13 mouse cellular contexts compared by ENCODE assay signal in genomic region chr17:27500811-27501210, GRCm38 (mm10). TPM values are rescaled to one million over a fixed set of nuclear protein-coding genes. Genes with fewer than 3 reads are reported as not detected.
DNase-seq lines count a peak whose midpoint lies in the region; ATAC-seq lines count a peak whose summit lies in the region.
"Had no signal": no experiment of that assay in that cellular context is flagged by ENCODE, and none has a peak within 500 bp of the region (broad histone marks: within the 10 kb centered on the region; RNA-seq: fewer than 3 reads in every experiment).

No protein-coding gene starts in this region.

- DNase-seq in neural tube, embryonic 11.5 days (ENCODE audit: low spot score): no peak
- DNase-seq in neural tube, embryonic 10.5 days (ENCODE audit: extremely low spot score, low spot score): no peak
- DNase-seq in embryonic facial prominence, embryonic 11.5 days (ENCODE audit: low spot score): no peak
- DNase-seq in right cerebral cortex, postnatal 10 days (ENCODE audit: low spot score in 2 of 2): no peak
- DNase-seq: heart, postnatal 14 days; layer of hippocampus, adult 9-11 months had no signal

- peaks cover 44% of the 10 kb centered on the region for H3K4me1 ChIP-seq in neural tube, embryonic 11.5 days (ENCODE audit: control insufficient read depth, insufficient read depth, low read length)
- H3K4me1 ChIP-seq in embryonic facial prominence, embryonic 11.5 days (ENCODE audit: control insufficient read depth, insufficient read depth, low read length): peaks cover 15% of the 10 kb centered on the region
- peaks cover 66% of the 10 kb centered on the region for H3K4me1 ChIP-seq in hindbrain, embryonic 13.5 days (replicated peaks)
- peaks cover 42% of the 10 kb centered on the region for H3K4me1 ChIP-seq in neural tube, embryonic 15.5 days
- peaks cover 11% of the 10 kb centered on the region for H3K4me1 ChIP-seq in intestine, embryonic 15.5 days (replicated peaks)

- H3K4me3 ChIP-seq in neural tube, embryonic 11.5 days (ENCODE audit: low read depth, low read length): no peak overlapping the region
- no peak overlapping the region for H3K4me3 ChIP-seq in embryonic facial prominence, embryonic 11.5 days (ENCODE audit: low read depth, low read length)
- H3K4me3 ChIP-seq in hindbrain, embryonic 13.5 days: no peak overlapping the region
- H3K4me3 ChIP-seq in neural tube, embryonic 15.5 days (replicated peaks): no peak overlapping the region
- no peak overlapping the region for H3K4me3 ChIP-seq in intestine, embryonic 15.5 days (replicated peaks)
- H3K4me3 ChIP-seq: limb, embryonic 15.5 days; stomach, embryonic 15.5 days had no signal

- peak; percentile 45 for ATAC-seq in neural tube, embryonic 11.5 days (ENCODE audit: insufficient read depth, low FRiP score, low TSS enrichment)
- no peak for ATAC-seq in embryonic facial prominence, embryonic 11.5 days (replicated peaks; ENCODE audit: insufficient number of reproducible peaks, low FRiP score, low TSS enrichment, low read depth)
- 0 out of 2 replicates have a peak, but pooled peaks have one; percentile 21 for ATAC-seq in hindbrain, embryonic 13.5 days (ENCODE audit: low FRiP score)
- ATAC-seq in neural tube, embryonic 15.5 days (ENCODE audit: low FRiP score): peak; percentile 12; the same call in 1 of the 2 replicates
- no peak for ATAC-seq in inflammation-experienced regulatory T-cells, adult 6 months
- ATAC-seq in intestine, embryonic 15.5 days: no peak

- H3K9ac ChIP-seq in neural tube, embryonic 11.5 days (ENCODE audit: low read length): peak overlapping the region; percentile 41; the same call in 1 of the 2 replicates
- peak overlapping the region; percentile 37 for H3K9ac ChIP-seq in embryonic facial prominence, embryonic 11.5 days (replicated peaks; ENCODE audit: low read length)
- H3K9ac ChIP-seq in hindbrain, embryonic 13.5 days: peak overlapping the region; percentile 60
- H3K9ac ChIP-seq in neural tube, embryonic 15.5 days (replicated peaks): no peak overlapping the region
- H3K9ac ChIP-seq in intestine, embryonic 15.5 days: no peak overlapping the region
- H3K9ac ChIP-seq: limb, embryonic 15.5 days; stomach, embryonic 15.5 days had no signal

- no peak overlapping the region; the same call in 1 of the 2 replicates for H3K4me2 ChIP-seq in neural tube, embryonic 11.5 days (ENCODE audit: low read depth)
- H3K4me2 ChIP-seq in embryonic facial prominence, embryonic 11.5 days (ENCODE audit: low read depth, low read length): no peak overlapping the region
- H3K4me2 ChIP-seq in hindbrain, embryonic 13.5 days: 0 out of 2 replicates have a peak overlapping the region, but pooled peaks have one; percentile 32
- H3K4me2 ChIP-seq in neural tube, embryonic 15.5 days: no peak overlapping the region
- H3K4me2 ChIP-seq in intestine, embryonic 15.5 days (replicated peaks): no peak overlapping the region
- H3K4me2 ChIP-seq: limb, embryonic 15.5 days had no signal

- no peaks in the 10 kb centered on the region for H3K9me3 ChIP-seq in neural tube, embryonic 11.5 days (ENCODE audit: control insufficient read depth, low read length)
- H3K9me3 ChIP-seq in embryonic facial prominence, embryonic 11.5 days (replicated peaks; ENCODE audit: control insufficient read depth, low read length): no peaks in the 10 kb centered on the region
- H3K9me3 ChIP-seq in hindbrain, embryonic 13.5 days: no peaks in the 10 kb centered on the region
- no peaks in the 10 kb centered on the region for H3K9me3 ChIP-seq in neural tube, embryonic 15.5 days (replicated peaks)
- H3K9me3 ChIP-seq in intestine, embryonic 15.5 days: no peaks in the 10 kb centered on the region
- H3K9me3 ChIP-seq: limb, embryonic 15.5 days; stomach, embryonic 15.5 days had no signal

- no peaks in the 10 kb centered on the region for H3K27me3 ChIP-seq in neural tube, embryonic 11.5 days (ENCODE audit: control insufficient read depth, insufficient read depth, low read length)
- H3K27me3 ChIP-seq in embryonic facial prominence, embryonic 11.5 days (ENCODE audit: control insufficient read depth, insufficient read depth, low read length): peaks cover 6% of the 10 kb centered on the region; the same call in 1 of the 2 replicates
- peaks cover 11% of the 10 kb centered on the region; the same call in 1 of the 2 replicates for H3K27me3 ChIP-seq in hindbrain, embryonic 13.5 days
- H3K27me3 ChIP-seq in neural tube, embryonic 15.5 days (replicated peaks): peaks cover 5% of the 10 kb centered on the region; the same call in 1 of the 2 replicates
- H3K27me3 ChIP-seq in intestine, embryonic 15.5 days (replicated peaks): peaks cover 30% of the 10 kb centered on the region

- peak overlapping the region; percentile 73 for H3K27ac ChIP-seq in neural tube, embryonic 11.5 days (ENCODE audit: low read depth, low read length)
- peak overlapping the region; percentile 70; the same call in 1 of the 2 replicates for H3K27ac ChIP-seq in embryonic facial prominence, embryonic 11.5 days (replicated peaks; ENCODE audit: low read depth, low read length)
- H3K27ac ChIP-seq in hindbrain, embryonic 13.5 days: peak overlapping the region; percentile 84
- H3K27ac ChIP-seq in neural tube, embryonic 15.5 days (replicated peaks): peak overlapping the region; percentile 20; the same call in 1 of the 2 replicates
- no peak overlapping the region for H3K27ac ChIP-seq in intestine, embryonic 15.5 days
- H3K27ac ChIP-seq: limb, embryonic 15.5 days; macrophage; stomach, embryonic 15.5 days had no signal

- no peaks in the 10 kb centered on the region for H3K36me3 ChIP-seq in neural tube, embryonic 11.5 days (ENCODE audit: control insufficient read depth, insufficient read depth, low read length)
- no peaks in the 10 kb centered on the region for H3K36me3 ChIP-seq in embryonic facial prominence, embryonic 11.5 days (replicated peaks; ENCODE audit: control insufficient read depth, insufficient read depth, low read depth, low read length)
- H3K36me3 ChIP-seq in hindbrain, embryonic 13.5 days: no peaks in the 10 kb centered on the region
- no peaks in the 10 kb centered on the region for H3K36me3 ChIP-seq in neural tube, embryonic 15.5 days
- no peaks in the 10 kb centered on the region for H3K36me3 ChIP-seq in intestine, embryonic 15.5 days
- H3K36me3 ChIP-seq: limb, embryonic 15.5 days; stomach, embryonic 15.5 days had no signal

- 45% methylated on average over 4 of the region's 4 CpGs for WGBS in neural tube, embryonic 11.5 days
- 36% methylated on average over 4 of the region's 4 CpGs for WGBS in embryonic facial prominence, embryonic 11.5 days
- WGBS in hindbrain, embryonic 13.5 days: 41% methylated on average over 4 of the region's 4 CpGs
- 26% methylated on average over 4 of the region's 4 CpGs for whole genome bisulfite sequencing in neural tube, embryonic 15.5 days
- 46% methylated on average over 4 of the region's 4 CpGs for WGBS in intestine, embryonic 15.5 days

RNA-seq across cellular contexts. Expression of gene Grm4, which starts 20.4 kb away (rescaled TPM):
- 1.8 and 2.5 TPM in 2 replicates for polyA plus RNA-seq in neural tube, embryonic 11.5 days (2014; fragmentation: Nextera tagmentation; extraction: Ambion mirVana)
- 0.49 and 0.88 TPM in 2 replicates for polyA plus RNA-seq in embryonic facial prominence, embryonic 11.5 days (2014; fragmentation: Nextera tagmentation; extraction: Ambion mirVana)
- polyA plus RNA-seq in hindbrain, embryonic 13.5 days (2015; fragmentation: Nextera tagmentation; extraction: Ambion mirVana): 4.8 and 5.2 TPM in 2 replicates
- 9.7 and 10.1 TPM in 2 replicates for polyA plus RNA-seq in neural tube, embryonic 15.5 days (2015; fragmentation: Nextera tagmentation; extraction: Ambion mirVana)
- under 1 TPM in 1 of 3 experiments, not detected in 2; 0.09 TPM for polyA plus RNA-seq in inflammation-experienced regulatory T-cells, adult 6 months (2017; shearing (Covaris generic))
- 0.28 and 0.29 TPM in 2 replicates for polyA plus RNA-seq in intestine, embryonic 15.5 days (2015; fragmentation: Nextera tagmentation; extraction: Ambion mirVana)
- polyA plus RNA-seq: macrophage had no signal

RNA-seq across cellular contexts. Expression of gene Hmga1, which starts 55.5 kb away (rescaled TPM):
- polyA plus RNA-seq in neural tube, embryonic 11.5 days (2014; fragmentation: Nextera tagmentation; extraction: Ambion mirVana): 425 and 456 TPM in 2 replicates
- polyA plus RNA-seq in embryonic facial prominence, embryonic 11.5 days (2014; fragmentation: Nextera tagmentation; extraction: Ambion mirVana): 415 and 428 TPM in 2 replicates
- 113 and 126 TPM in 2 replicates for polyA plus RNA-seq in hindbrain, embryonic 13.5 days (2015; fragmentation: Nextera tagmentation; extraction: Ambion mirVana)
- 129 and 207 TPM in 2 replicates for polyA plus RNA-seq in neural tube, embryonic 15.5 days (2015; fragmentation: Nextera tagmentation; extraction: Ambion mirVana)
- 10 to 100 TPM; 37.3 to 69.6 (median 41.9) TPM for polyA plus RNA-seq in inflammation-experienced regulatory T-cells, adult 6 months (2017; shearing (Covaris generic))
- 298 and 307 TPM in 2 replicates for polyA plus RNA-seq in intestine, embryonic 15.5 days (2015; fragmentation: Nextera tagmentation; extraction: Ambion mirVana)

Comparison
In these comparisons a context has a peak if more than half of its experiments do, and no peak if none do; other contexts are left out.
1. H3K9ac ChIP-seq: peak in neural tube, embryonic 11.5 days (single experiment), embryonic facial prominence, embryonic 11.5 days (single experiment) and hindbrain, embryonic 13.5 days (single experiment); none in neural tube, embryonic 15.5 days (single experiment) and intestine, embryonic 15.5 days (single experiment).
2. ATAC-seq: peak in neural tube, embryonic 11.5 days (single experiment), hindbrain, embryonic 13.5 days (single experiment) and neural tube, embryonic 15.5 days (single experiment); none in embryonic facial prominence, embryonic 11.5 days (single experiment), inflammation-experienced regulatory T-cells, adult 6 months (single experiment) and intestine, embryonic 15.5 days (single experiment).